7 mouse cellular contexts compared by ENCODE assay signal in genomic region chr9:23027377-23028313, GRCm38 (mm10).
A peak's percentile ranks its signal among the peaks of the same experiment; 100 is the strongest.
DNase-seq lines count a peak whose midpoint lies in the region; TF ChIP-seq lines count a peak whose summit lies in the region.

No protein-coding gene starts in this region.

- DNase-seq in B cell, adult 2 months: peak; percentile 42 to 48
- peak; percentile 40 for DNase-seq in Muller cell, postnatal 12 days (ENCODE audit: inconsistent ontology term)
- DNase-seq in heart, adult 8-10 months (ENCODE audit: low spot score): peak; percentile 57
- DNase-seq in kidney, postnatal 10 days: peak; percentile 86
- peak; percentile 22 to 29 for DNase-seq in lung, adult 18-20 months
- peak; percentile 79 for DNase-seq in retina, embryonic 14.5 days (ENCODE audit: low spot score)

- H3K4me1 ChIP-seq in cortical plate, adult 2 months (ENCODE audit: control insufficient read depth, insufficient read depth, low read length): no peaks in the 10 kb centered on the region

- peak; percentile 95 for TF ChIP-seq CTCF in cortical plate, adult 2 months (IDR thresholded peaks at IDR 0.05; ENCODE audit: extremely low read depth, insufficient read depth, low read length)

- no peak for TF ChIP-seq POLR2A in cortical plate, adult 2 months (IDR thresholded peaks at IDR 0.05; ENCODE audit: extremely low read depth, insufficient read depth, low read length)

- no peak overlapping the region for H3K4me3 ChIP-seq in cortical plate, adult 2 months (ENCODE audit: insufficient read depth, low read length)

- H3K27ac ChIP-seq in cortical plate, adult 2 months (ENCODE audit: insufficient read depth, low read length): no peak overlapping the region

Comparison
In these comparisons a context has a peak if more than half of its experiments do, and no peak if none do; other contexts are left out.
1. DNase-seq: peak in every context shown above with its lines; median percentile 86 in kidney, postnatal 10 days; 79 in retina, embryonic 14.5 days; 57 in heart, adult 8-10 months; 45 in B cell, adult 2 months; 40 in Muller cell, postnatal 12 days; 26 in lung, adult 18-20 months.